Mouse (Mus musculus) ES-CJ7 (cell line): ENCODE measurements around the gene Gm42906.
A peak's percentile ranks its signal among the peaks of the same experiment; 100 is the strongest.

ENCODE experiments used
- DNase-seq: peaks from one replicate; pipeline ENCODE4 v3.0.0; 2011; ENCODE audit warnings: low read depth, low spot score

Gene Gm42906

DNA sequence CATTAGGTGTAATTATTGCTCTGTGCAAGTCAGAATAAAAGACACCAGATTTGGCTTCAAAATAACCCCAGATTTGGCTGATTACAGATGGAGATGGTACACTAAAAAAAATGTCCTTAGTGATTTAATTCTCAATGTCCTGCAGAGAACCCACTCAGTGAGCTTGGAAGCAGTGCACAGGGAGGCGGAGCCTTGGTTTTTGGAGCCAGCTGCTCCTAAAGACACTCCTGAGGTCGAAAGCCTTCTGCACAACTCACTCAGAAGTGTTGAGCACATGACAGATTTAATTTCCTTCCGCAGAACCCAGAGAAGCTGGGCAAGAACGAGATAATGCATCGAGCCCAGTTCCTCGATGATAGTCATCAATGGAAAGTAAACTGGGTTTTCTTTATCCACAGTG, 356.5 kb downstream of the Gm42906 start:
- no peak for DNase-seq

DNA sequence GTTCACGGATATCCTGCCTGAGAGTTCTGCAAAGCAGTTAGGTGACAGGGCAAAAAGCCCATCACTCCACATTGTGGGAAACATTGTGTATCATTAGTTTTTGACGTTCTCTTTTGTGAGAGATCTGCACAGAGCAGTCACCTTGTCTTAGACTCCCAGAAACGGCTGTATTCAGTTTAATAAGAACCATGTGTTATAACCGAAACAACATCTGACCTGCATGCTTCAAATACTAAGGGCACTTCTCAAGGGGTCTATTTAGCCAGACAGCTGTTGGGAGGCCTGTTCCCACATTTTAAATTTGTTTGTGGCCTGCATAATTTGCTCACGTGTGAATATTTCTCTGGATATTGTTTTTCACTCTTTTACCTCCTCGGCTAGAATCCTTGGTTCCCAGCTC, 357.1 kb downstream of the Gm42906 start:
- no peak for DNase-seq

DNA sequence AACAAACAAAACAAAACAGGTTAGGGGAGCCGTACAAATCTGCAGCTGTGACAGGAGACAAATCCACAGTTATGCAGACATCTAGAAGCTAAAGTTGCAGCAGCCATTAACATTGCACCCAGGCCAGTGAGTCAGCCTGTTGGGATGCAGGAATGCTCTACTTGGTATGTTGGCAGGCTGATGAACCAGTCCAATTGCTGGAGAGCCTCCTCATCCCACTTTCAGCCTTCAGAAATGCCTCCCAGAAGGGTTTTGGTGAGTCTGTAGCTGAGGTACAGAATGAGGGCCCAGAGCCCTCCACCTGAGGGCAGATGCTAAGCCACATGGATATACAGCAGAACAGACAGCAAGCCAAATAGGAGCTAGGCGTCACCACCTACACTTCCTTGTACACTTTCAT, 358.4 kb downstream of the Gm42906 start:
- DNase-seq: no peak

DNA sequence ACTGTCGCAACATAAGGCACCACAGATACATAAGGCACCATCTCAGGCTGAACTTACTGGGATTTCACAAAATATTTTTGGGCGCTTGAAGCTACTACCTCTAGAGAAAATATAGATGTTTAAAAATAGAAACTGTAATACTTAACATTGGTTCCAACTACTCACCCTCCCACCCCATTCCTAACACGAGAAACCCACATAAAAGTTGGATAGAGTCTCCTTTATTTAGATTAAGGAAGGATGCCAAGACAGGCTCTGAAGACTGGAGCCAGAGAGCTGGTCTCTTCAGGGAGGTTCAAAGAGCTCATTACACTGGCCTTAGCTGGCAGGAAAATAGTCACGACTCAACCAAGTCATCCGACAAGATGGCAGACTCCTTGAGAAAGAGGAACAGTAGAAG, 361.9 kb downstream of the Gm42906 start:
- no peak for DNase-seq

DNA sequence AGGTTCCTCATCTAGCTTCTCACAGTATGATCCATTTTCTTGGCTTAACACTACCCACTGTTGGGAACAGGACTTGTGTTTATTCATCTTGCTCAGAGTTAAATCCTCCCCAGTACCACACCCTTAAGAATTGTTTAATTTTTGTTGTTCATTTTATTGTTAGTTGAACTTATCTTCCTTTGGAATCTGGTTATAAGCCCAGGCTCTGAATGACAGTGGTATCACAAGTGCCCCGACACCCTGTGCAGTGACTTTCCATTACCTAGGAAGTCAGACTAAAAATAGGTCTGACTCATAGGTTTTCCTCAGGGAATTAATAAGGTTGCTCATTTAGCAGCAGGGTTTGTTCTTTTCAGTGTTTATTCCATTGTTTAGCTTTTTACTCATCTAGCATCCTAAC, 362.7 kb downstream of the Gm42906 start:
- DNase-seq: no peak

DNA sequence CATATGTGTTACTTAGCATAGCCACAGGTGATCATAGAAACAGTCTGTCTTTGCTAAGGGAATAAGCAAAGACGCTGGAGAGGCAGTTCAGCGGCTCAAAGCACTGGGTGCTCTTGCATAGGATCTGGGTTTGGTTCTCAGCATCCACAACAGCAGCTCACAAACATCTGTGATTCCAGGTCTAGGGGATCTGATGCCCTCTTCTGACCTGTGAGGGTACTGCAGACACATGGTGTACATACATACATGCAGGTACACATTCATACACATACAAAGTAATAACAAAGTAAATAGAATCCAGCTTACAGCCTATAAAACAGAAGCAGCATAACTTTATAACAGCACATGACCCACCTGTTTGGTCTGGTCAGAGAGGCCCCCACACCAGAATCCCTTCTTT, 366.0 kb downstream of the Gm42906 start:
- DNase-seq: peak; percentile 11

DNA sequence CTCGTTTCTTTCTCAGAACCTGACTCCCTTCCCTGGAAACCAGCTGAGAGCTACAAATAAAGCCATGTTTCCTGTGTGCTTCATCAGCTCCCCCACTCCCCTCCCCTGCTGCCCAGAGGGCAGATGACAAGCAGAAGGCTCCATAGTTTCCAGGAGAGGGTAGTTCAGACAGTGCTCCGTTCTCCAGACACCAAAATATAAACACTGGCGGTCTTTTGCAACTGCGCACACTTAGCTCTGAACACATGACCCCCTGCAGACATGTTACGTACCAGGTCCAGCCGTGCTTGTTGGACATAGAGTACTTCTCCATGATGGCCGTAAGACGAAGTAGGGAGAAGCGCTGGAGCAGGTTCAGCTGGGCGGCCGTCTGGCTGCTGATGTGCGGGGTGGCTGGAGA, 367.5 kb downstream of the Gm42906 start:
- peak; percentile 4 for DNase-seq

DNA sequence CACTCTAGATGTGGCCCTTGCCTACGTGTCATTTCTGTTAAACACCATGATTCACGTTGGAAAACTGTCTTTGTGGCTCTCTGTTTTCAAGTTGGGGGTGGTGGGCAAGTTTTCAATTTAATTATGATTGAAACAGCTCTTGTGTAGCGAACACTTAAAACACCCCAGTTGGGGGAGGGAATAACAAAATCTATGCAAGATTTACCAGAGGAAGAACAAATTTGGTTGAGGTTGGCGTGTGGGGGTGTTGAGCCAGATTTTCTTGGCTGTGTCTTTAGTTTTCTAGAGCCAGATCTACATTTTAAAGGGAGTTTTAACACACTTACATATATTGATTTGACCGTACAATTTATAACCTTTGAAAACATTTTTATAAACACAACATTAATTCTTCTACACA, 368.2 kb downstream of the Gm42906 start:
- DNase-seq: no peak

DNA sequence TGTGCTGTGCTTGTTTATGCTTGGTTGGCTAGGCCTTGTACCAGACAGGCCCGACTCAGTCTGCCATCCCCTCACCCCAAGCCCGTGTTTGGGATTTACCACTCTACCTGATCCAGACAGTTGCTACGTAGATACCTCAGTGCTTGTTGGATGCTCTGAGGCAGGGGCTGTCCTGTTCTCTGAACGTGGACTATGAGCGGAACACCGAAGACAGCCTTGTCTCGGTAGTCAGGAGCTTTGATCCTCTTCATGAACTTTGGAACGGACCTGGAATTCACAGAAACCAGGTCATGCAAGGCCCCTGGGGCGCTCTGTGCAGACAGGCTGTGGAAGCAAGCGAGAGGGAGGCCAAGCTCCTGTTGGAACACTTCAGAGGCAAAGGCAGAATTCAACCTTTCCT, 368.6 kb downstream of the Gm42906 start:
- DNase-seq: no peak

DNA sequence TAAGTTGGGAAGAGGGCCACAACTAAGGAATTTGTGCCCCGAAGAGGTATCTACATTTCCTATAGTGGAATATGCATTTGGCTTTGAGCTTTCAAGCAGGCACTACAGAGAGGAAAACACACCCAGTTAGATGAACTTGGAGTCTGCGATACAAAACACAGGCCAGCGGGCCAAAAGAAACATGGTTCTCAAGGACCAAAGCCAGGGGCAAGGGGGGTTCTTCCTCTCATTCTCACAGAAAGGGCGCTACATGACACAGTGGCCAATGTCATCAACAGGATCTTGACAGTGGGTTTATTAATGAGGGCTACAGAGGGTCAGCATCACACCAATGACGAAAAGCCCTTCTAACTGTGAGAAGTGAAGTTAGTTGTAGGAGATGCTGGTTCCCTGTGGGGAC, 370.2 kb downstream of the Gm42906 start:
- DNase-seq: no peak

DNA sequence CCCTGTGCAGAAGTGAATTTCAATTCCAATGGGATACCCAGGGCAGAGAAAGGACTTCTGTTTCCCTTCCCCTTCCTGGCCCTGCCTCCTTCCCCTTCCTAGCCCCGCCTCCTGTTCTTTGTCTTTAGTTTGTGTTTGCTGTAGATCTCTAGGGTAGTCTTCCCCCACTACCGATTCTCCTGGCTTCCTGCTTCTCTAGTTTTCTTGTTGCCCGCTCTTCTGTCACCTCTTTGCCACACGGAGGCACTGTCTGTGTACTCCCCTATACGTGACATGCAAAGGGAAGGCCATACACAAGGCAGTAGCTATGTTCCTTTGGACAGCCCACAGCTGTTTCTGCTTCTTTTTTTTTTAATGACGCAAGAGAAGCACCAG, 371.1 kb downstream of the Gm42906 start:
- DNase-seq: peak; percentile 9

DNA sequence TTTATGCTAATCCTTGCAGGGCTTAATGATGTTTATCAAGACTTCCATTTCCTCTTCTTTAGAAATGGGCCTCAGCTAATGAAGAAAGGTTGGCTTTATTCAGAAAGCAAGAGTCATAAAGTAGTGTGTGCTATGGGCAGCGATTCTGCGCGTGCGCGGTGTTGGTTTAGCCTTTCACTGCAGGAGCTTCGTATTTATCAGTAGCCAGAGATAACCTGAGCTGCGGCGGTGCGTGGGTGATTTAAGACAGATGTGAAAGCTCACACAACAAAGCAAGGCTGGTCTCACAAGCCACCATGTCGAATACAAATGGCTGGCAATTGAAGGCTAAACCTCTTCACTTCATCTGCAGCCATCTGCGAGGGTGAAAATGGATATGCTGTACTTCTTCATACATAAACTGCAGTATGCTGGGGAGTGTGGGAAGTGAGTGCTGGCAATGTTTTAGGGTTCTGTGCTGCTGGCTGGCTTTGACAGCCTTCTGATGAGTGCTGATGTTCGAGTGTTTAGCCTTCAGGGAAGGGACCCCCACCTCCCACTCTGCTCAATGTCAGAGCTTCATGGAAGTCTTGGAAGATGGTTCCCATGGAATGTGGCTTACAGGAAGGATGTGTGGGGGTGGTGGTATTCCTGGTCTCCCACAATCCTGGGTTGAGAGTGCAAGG, 371.6 kb downstream of the Gm42906 start:
- no peak for DNase-seq

DNA sequence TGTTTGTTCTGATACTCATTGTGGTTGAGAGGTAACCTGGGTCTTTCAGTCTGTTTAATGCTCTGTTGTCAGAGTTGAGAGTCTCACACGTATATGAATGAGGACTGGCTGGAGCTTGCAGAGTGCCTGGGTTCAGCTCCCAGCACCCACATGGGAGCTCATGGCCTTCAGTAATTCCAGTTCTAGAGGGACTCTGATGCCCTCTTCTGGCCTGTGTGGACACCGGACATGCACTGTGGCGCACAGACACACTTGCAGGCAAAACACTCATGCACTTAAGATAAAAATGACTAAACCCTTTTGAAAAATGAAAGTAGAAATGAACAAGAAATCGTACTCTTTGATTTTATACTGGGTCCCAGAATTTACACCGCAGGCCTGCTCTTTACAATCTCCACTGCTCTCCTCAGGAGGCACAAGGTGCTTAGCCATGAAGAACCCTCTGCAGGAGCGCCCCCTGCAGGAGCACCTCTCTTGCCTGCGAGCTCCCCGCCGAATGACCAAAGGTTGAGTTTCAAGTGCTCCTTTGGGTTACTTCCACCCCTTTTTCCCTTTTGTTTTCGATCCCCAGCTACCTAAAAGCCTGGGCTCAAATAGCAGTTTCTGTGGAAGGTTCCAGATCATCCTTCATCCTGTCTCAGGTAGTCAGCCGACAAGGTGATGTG, 372.4 kb downstream of the Gm42906 start:
- peak; percentile 64 for DNase-seq

DNA sequence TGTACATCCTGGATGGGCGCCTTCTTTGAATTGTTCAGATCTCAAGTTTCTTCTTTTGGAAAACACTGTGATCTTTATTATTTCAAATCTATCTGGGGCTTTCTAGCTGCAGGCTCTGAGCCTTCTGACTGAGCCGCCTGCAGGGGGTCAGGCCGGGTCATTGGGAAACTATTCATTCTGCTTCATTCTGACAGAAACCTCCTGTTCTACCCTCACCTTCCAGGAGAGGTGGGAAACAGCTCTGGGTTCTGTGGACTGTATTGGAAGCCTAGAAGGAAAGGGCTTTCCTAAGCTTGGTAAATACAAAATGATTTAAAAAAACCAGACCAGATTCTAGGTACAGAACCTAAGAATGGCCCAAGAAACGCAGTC, 373.2 kb downstream of the Gm42906 start:
- DNase-seq: no peak

DNA sequence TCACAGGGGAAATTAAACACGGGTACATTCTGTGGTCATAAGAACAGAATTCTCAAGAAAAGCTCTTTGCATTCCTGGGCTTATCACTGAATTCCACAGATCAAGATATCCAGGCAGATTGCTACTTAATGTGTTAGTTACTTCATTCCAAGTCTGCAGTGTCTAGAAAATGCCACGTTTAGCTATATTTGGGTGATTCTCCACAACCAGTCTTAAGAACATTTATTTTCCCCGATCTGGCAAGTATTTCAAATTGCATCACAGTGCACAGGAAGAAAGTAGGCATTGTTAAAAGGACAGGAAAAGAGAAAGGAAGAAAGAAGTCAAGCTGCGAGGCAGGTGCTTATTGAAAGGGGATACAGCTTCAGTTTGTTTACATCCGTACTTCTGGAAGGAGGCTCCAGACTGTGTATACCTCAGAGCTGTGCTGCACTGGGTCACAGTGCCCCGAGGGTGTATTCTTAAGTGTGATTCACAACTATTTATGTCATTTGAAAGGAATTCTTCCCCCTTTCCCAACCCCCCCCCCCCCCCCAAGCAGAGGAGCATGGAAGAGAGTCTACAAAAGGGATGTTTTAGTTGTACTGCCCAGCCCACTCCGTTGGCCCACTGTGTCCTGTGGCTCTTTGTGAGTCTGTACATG, 373.7 kb downstream of the Gm42906 start:
- DNase-seq: no peak

DNA sequence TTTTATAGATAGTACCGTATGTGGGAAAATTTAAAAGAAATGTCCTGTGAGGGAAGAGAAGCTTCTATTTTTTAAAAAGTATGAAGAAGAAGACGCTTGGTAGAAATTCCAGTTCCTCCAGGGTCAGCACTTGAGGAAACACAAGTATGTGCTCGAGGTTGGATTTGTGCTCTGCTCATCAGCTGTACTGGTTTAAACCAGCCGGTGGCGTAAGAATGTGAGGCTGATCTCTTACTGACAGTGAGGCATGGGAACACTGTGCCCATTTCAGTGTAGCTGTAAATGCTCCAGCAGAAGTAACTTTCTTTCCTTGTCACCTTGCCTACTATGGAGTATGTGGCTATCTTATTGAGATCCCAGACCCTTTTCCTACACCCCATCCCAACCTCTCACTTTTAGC, 374.8 kb downstream of the Gm42906 start:
- DNase-seq: no peak

DNA sequence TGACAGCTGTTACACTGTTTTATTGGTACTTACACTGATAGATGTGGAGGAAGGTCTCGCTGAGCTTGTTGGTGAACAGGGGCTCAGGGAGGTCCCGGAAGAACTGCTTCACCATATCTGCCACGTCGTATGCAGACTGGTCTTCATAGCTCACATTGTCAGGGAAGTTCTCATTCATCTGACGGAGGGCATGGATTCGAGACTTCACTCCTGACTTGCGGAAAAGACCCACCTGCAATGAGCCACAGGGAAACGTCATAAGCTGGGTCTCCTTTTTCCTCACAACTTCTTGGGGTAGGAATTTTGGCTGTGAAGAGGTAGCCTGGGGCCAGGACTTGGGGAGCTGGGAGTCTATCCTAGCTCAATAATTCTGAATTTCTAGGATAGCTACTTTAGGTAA, 375.6 kb downstream of the Gm42906 start:
- DNase-seq: no peak

DNA sequence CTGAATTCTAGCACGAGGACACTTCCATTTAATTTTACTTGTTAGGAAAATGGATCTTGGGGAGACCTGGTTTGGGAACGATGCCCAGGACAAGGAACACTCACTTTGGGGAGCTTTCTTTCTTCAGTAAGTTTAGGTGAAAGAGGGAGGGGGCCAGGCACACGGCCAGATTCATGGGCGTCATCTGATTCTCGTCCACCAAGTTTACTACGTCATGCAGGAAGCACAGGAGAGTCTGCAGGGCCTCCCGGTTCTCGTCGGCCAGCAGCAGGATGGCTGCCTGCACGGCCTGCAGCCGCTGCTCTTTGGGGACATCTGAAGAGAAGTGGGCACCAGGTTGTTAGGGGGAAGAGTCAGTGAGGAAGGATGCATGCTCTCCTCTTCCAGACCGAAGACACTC, 380.5 kb downstream of the Gm42906 start:
- DNase-seq: no peak

DNA sequence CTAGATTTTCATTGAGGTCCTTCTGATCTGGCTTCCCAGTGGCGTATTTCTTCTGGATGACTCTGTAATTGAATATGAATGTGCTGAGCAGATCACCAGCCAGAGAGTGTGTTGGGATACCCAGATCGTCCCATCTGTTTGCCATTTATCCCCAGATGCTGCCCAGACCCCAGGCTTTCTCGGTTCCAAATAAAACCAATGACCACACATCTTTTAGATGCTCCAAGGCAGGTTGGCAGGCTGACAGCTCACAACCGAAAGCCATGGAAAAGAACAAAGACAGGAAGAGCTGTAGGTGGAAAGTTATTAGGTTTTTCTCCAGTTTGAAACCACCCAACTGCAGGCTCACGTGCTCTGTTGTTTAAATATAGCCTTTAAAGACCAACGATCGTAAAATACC, 381.0 kb downstream of the Gm42906 start:
- no peak for DNase-seq

DNA sequence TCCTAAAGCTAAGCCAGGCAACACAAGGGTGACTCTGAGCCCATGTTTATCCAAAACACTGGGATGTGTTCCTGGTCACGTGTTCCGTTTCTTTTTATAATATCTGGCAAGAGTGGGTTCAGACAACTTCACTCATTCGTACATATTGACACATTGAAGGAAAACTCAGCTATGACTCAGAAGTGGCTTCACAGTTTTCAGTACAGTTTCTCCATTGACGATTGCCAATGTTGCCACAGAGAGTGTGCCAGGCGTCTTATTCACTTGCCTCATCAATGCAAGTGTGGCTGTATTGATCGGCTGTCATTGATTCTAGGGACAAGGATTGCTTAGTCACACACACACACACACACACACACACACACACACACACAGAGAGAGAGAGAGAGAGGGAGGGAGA, 381.8 kb downstream of the Gm42906 start:
- no peak for DNase-seq

DNA sequence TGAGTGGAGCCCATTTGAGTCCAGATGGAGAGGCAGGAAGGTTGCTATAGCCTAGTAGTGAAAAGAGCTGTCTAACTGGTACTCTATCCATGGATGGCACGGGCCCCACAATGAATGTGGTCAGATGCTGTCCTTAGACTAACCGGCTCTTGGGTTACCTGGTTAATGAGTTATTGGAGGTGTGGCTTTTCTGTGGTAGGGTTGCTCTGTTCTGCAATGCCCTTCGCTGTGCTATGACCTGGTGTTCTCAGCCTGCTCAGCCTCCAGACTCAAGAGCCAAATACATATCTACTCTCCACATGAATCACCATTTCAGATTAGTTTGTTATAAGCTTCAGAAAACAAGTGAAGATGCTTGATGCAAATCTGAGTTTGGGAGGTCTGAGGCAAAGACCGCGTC, 385.1 kb downstream of the Gm42906 start:
- DNase-seq: no peak

DNA sequence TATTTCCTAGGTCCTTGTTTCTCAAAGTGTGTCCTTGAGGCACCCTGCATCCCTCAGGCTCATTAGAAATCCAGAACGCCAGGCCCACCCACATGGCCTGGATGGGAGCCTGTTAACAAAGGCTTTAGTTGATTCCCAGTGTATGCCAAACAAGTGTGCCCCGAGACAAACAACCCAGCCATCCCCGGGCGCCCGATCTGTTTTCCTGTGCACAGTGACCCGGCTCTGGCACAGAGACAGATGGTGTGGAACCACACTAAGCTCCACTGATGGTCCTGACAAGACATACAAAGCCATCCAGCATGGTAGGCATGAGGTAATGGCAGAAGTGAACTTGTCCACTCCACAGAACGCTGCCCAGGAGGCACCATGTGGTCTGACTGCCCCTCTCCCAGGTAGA, 390.1 kb downstream of the Gm42906 start:
- DNase-seq: no peak

DNA sequence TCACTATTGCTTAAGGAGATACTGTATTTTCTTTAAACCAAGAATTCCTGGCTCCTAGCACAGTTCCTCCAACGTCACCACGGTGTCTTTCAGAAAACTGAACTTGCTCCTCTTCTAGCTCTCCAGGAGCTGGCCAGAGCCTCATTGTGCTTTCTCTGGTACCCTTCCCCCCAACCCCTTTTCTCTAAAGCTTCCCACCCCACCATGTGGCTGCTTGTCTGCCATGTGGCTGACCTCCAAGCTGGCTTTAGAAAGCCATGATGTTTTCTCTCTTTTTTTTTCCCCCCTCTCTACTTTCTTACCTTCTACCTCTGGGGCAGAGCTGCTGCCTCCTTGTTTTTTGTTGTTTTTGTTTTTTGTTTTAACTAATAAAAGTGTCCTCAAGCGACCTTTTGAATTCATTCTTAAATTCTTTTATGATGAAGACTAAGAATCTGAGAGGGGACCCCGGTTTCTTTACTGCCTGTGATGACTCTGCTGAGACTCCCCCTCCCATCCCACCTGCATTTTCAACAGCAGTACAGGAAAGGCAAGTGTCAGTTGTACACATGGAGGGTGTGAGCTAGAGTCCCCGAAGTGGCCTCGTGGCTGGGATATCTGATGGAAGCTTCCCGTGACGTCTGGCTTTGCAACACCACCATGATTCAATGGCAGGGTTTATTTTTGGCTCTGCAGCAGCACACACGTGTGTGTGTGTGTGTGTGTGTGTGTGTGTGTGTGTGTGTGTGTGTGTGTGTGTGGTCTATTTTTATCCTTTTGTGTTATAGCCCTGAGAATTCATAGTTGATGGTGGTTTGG, 393.0 kb downstream of the Gm42906 start:
- no peak for DNase-seq
